Mouse (Mus musculus) induced T-regulatory cell, adult 2 months (primary cell): ENCODE measurements at regions not wholly inside any gene's neighbourhood (a gene's known extent, or its start where the extent isn't known, plus 50 kb on each side); places are given as distances from the start of the nearest gene placed in this dataset.

ENCODE experiments used
- DNase-seq: peaks from one replicate; pipeline ENCODE4 v3.0.0-alpha.2; 2012; ENCODE audit warnings: low read depth

GRCm38 (mm10) chr7:115380989-115381610, 637.6 kb downstream of the Insc start:
- no peak for DNase-seq

- DNase-seq = no peak
Observed at GRCm38 (mm10) chr7:115382876-115383275, 639.4 kb downstream of the Insc start.

- DNase-seq = no peak
Observed at GRCm38 (mm10) chr7:115388874-115389273, 645.4 kb downstream of the Insc start.

- no peak for DNase-seq
Observed at GRCm38 (mm10) chr7:115392520-115392919, 646.1 kb downstream of the Sox6 start.

GRCm38 (mm10) chr7:115398202-115398601, 640.4 kb downstream of the Sox6 start:
- no peak for DNase-seq

GRCm38 (mm10) chr7:115399461-115399860, 639.1 kb downstream of the Sox6 start:
- no peak for DNase-seq

GRCm38 (mm10) chr7:115407889-115408288, 630.7 kb downstream of the Sox6 start:
- DNase-seq = no peak

- DNase-seq = no peak
Observed at GRCm38 (mm10) chr7:115408915-115409314, 629.7 kb downstream of the Sox6 start.

- no peak for DNase-seq
Observed at GRCm38 (mm10) chr7:115410501-115411230, 627.9 kb downstream of the Sox6 start.

- DNase-seq = no peak
Observed at GRCm38 (mm10) chr7:115411456-115411855, 627.1 kb downstream of the Sox6 start.

- no peak for DNase-seq
Observed at GRCm38 (mm10) chr7:115415147-115415561, 623.4 kb downstream of the Sox6 start.
